Mouse (Mus musculus) c-Kit-positive CD71-positive TER-119-negative erythroid progenitor cells, embryonic 14.5 days (primary cell): Measurements from ENCODE around the gene Snx15.
"Not testable (repeated sequence)": the region's sequence is repeated elsewhere in the genome, so short reads cannot be mapped to it uniquely, and the experiment has no call there.

ENCODE experiments used
- DNase-seq: peaks from one replicate; pipeline ENCODE4 v3.0.0-alpha.2; 2013; ENCODE audit warnings: low read depth

Snx15 gene

DNA sequence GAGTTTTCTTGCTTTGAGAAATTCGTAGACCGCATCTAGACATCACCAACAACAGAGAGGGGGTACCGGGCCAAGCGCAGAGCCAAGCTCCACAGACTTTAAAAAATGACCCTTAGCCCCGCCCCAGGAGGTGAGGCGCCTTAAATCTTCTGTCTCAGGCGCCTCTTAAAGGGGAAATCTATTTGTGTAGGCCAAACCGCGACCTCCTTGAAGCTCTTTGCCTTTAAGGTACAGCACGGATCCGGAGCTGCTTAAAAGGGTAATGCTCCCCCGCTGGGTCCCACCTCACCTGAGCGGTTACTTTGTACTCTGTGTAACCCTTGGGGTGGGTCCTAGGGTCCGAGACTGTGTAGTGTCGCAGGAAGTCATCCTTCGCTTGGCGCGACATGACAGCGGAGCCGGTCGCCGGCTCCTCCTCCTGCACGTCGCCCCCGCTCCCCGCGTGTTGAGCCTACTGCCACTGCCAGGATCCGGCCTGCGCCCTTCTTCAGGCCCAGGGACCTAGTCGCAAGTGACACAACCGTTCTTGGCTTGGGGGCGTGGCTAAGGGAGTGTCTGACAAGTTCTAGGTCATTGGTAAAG lies at the start of gene Snx15:
Gene Snx15, minus strand, starts transcription at position 545 of the 582 bp plus-strand sequence.
- peak; percentile 96 for DNase-seq

DNA sequence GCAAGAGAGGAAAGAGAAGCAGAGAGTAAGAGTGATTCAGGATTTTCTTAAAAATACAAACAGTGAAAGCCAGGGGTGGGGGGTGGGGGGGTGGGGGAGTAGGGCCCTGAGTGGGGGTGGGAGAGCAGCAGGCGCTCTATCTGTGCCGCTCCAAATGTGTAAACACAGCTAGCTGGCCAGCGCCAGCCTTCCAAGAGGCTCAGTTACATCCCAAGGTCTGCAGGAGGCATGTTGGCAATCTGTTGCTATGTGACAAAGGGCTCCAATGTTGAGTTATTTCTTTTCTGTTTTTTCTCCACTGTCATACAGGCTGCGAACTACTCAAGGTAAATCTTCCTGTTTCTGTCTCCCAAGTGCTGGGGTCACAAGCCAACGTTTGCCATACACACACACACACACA lies 46.7 kb upstream of the Snx15 start:
- no peak for DNase-seq

DNA sequence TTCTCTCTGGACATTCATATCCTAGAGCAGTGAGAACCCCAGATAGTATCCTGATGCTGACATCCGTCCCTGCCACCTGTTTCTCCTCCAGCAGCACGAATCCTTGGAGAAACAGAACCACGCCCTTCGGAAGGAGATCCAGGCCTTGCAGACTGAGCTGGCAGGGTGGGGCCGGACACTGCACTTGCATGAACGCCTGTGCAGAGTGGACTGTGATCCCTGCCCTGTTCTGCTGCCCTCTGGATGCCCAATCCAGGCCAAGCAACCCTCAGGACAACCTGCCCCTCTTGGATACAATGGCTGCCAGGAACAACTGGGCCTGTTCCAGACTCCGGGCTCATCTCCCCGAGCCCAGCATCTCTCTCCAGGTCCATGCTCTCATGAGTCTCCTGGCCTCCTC lies 43.1 kb upstream of the Snx15 start:
- DNase-seq, result no peak

DNA sequence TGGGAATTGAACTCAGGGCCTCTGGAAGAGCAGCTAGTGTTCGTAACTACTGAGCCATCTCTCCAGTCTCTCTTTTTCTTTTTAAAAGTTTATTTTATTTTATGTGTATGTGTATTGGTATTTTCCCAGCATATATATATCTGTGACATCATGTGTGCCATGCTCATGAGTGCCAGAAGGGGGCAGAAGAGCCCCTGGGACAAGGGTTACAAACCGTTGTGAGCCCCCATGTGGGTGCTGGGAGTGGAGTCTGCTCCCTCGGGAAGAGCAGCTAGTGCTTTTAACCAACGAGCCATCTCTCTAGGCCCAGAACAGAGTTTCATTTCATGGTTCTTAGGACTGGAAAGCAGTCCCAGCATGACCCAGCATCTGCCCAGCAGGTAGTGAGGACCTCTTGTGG lies 38.6 kb upstream of the Snx15 start:
- DNase-seq, result no peak

DNA sequence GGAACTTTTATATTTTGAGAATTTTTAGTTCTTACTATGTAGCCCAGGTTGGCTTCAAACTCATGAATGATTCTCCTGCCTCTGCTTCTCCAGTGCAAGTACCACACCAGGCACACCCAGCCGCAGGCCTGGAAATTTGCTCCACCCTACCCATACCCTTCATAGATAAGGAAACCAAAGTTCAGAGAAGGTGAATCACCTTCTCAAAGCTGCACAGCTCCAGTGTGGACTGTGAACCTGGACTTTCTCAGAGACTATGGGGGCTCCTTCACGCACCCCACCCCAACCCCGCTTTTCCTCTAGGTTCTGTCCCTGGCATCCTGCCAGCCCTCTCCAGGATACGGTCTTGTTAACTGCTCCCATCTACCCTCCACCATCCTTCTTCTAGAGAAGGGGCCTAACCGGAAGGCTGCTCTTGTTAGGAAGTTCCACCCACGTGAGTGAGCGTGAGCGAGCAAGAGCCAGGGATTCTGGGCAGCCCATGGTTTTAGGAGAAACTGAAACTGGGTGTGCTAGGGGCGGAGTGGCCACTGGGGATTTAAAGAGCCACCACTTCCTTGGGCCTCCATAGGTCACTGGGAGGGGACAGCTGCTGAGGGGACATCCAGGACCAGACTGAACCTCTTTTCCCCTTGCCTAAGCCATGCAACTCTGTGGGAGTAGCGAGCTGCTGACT lies 35.9 kb upstream of the Snx15 start:
- no peak for DNase-seq

DNA sequence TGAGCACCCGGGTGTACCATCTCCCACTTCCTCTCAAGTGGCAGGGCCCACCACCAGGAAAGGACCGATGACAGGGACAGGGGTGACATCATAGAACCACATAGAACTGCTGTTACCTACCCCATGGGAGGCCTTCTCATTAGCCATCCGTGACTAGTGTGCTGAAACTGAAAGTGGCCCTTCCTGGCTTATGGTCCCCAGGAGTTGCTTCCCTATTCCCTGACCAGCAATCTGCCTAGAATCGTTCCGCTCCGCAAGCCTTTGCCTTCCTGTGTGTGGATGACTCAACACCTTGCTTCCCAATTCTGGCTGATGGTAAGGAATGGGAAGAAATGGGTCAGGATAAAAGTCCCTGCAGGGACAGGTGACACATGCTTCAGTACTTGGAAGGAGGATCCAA lies 29.1 kb upstream of the Snx15 start:
- no peak for DNase-seq

- no peak for DNase-seq
These were observed 28.3 kb upstream of the Snx15 start for GRCm38 (mm10) chr19:6156372-6156771.

GRCm38 (mm10) chr19:6155174-6155573 lies 27.1 kb upstream of the Snx15 start:
- DNase-seq, result no peak

GRCm38 (mm10) chr19:6144842-6145241 lies 16.7 kb upstream of the Snx15 start:
- DNase-seq, result no peak

DNA sequence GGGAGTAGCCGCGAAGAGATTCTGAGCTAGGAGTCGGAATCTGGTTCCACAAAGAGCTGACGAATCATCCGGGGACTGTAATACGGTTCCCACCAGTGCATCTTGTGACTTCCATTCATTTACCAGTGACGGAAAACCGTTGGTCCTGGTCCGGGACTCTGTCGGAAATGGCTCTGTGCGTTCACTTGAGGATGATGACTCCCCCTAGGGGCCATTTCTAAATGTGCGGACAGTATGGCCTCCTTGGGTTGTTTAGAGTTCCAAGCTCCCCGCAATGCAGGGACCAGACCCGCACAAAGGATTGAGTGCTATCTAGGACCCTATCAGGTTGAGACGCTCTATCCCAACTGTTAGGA lies 13.3 kb upstream of the Snx15 start, which contains the start of gene Arl2:
Gene Arl2, minus strand, starts transcription at position 155 of the 356 bp plus-strand sequence.
- DNase-seq, result peak; percentile 92

DNA sequence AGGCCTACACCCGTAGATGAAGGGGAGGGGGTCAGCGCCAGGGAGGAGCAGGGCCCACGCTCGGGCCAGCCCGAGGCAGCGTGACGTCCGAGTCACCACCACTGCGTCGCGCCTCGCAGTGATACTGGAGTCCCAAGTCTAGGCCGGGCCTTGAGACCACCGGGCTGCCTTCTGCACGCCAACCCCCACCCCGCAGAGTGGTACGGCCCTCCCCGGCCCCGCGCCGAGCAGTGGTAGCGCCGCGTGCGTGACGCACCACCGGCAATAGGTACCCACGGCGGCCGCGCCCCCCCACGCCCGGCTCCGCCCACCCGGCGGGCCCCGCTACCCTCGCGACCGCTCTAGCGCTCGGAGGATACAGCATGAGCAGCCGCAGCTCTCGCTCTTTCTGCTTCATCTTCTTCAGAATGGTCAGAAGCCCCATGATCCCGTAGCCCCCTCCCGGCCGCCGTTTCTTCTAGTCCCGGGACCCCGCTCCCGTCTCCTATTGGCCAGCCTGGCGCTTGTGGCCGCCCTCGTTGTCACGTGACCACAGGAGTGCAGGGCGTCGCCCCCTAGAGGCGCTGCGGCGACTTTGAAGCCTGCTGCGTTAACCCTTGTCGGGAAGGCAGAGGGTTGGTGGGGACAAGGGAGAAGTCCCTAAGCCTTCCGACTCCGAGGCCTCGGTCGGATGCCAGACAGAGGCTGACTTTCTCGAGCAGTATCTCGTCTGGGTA lies 12.7 kb upstream of the Snx15 start, which contains the start of gene Batf2:
Gene Batf2, plus strand, starts transcription at position 306 of the 716 bp plus-strand sequence.
- DNase-seq, result peak; percentile 88

DNA sequence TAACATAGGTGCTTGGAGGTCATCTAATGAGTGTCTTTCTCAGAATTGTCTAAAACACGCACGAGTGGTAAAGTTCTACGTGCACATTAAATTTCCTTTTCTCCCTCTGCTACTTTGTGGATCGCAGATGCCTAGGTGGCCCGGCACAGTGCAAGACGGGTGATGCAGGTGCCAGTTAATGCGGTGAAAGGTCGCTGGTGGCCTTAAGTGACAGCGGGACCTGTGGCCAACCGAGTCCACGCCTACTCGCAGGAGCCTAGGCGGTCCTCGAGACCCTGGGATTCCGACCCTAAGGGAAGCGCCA lies 12.2 kb upstream of the Snx15 start:
- no peak for DNase-seq

DNA sequence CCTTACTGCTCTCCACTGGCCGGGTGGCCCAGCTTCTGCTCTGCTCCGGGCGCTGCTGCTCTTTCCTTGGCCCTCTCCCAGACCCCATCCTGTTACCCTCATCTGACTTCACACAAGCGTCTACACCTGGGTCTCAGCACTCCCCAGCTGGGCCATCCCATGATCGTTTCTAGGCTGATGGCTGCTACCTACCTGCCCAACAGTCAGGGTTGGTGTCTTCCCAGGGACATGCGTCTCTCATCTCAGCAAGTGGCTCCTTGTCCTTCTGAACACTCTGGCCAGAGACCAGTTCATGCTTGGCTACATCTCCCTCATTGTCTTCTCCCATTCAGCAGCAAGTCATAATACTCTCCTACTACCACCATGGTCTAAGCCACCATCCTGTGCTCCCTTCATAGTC lies 11.6 kb upstream of the Snx15 start:
- DNase-seq, result no peak

GRCm38 (mm10) chr19:6136397-6136796 lies 8.3 kb upstream of the Snx15 start:
- no peak for DNase-seq

DNA sequence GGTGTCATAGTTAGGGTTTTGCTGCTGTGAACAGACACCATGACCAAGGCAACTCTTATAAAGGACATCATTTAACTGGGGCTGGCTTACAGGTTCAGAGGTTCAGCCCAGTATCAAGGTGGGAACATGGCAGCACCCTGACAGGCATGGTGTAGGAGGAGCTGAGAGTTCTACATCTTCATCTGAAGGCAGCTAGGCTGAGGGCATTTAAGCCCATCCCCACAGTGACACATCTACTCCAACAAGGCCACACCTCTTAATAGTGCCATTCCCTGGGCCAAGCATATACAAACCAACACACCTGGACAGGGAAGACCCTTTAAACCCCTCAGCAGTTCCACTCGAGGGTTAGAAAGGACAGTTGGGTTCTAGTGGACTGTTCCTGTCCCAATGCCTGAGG lies 5.1 kb upstream of the Snx15 start:
- DNase-seq, result not testable (repeated sequence)

- peak; percentile 70 for DNase-seq
These were observed 4.2 kb upstream of the Snx15 start for GRCm38 (mm10) chr19:6132171-6132827.

DNA sequence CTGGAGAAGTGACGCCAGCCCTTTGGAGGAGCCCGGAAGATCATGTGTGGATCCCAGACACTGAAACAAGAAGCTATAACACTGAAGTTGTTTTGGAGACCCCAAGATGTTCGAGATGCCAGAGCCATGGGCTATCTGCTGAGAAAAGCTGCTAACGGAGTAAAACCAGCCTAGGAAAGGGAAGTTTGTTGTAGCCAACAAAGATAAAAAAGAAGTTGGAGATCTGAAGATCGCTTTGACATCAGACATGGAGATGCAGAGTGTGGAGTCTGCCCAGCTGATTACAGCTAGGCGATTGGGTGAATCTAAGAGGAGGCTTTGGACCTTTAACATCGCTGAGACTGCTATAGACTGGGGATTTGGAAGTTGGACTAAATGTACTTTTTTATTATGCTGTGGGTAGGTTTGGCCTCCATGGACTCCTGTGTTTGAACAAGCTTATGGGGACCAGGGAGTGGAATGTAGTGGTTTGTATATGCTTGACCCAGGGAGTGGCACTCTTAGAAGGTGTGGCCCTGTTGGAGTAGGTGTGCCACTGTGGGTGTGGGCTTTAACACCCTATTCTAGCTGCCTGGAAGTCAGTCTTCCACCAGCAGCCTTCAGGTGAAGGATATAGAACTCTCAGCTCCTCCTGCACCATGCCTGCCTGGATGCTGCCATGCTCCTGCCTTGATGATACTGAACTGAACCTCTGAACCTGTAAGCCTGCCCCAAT lies 2.5 kb upstream of the Snx15 start:
- DNase-seq, result not testable (repeated sequence)

GRCm38 (mm10) chr19:6126789-6127580 lies 1.1 kb downstream of the Snx15 start:
- DNase-seq, result no peak

DNA sequence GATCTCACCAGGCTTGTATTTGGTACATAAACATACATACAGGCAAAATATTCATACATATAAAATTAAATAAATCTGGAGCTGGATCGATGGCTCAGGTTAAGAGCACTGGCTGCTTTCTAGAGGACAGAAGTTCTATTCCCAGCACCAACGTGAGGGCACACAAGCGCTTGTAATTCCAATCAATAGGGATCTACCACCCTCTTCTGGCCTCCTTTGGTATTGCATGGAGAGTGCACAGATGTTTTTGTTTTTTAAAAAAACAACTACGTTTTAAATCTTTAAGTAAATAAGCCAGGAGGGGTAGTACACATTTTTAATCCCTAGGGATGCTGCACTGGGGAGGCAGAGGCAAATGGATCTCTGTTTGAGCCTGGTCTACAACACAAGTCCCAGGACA lies 1.8 kb downstream of the Snx15 start:
- peak; percentile 71 for DNase-seq

- no peak for DNase-seq
These were observed 3.2 kb downstream of the Snx15 start for GRCm38 (mm10) chr19:6124898-6125297.

DNA sequence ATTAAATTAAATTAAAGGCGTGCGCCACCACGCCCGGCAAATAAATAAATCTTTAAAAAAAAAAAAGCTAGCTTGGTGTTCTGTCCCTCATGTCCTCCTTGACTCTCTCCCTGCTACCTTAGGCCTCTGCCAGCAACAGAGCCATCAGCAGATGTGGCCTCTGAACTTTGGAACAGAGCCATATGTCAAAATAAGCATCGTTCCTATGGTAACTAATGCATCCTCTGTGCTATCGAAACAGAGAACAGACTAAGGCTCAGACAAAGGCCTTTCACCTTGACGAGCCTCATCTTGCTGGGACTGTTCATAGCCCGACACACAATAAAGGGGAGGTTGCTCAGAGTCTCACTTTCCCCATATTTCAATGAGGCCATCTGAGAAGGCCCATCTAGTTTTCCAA lies 4.8 kb downstream of the Snx15 start:
- DNase-seq, result no peak
